Mouse (Mus musculus): ENCODE measurements at regions not wholly inside any gene's neighbourhood (a gene's known extent, or its start where the extent isn't known, plus 50 kb on each side); places are given as distances from the start of the nearest gene placed in this dataset.

- no peak for TF ChIP-seq GATA1 (IDR thresholded peaks at IDR 0.05; ENCODE audit: borderline replicate concordance, low read length)
- no peak for TF ChIP-seq FLI1 (IDR thresholded peaks at IDR 0.05; ENCODE audit: low read length)
Observed at GRCm38 (mm10) chr12:26211423-26211822, 203.6 kb downstream of the Rnf144a start.

Data from megakaryocyte, embryonic 14.5 days (primary cell).